Mouse (Mus musculus) lung, adult 2 months (tissue): Measurements from ENCODE around the gene Ryr2. TPM values are rescaled to one million over a fixed set of nuclear protein-coding genes. Genes with fewer than 3 reads are reported as not detected.

Experiments used
- DNase-seq: peaks from one replicate; pipeline ENCODE4 v3.0.0; 2022
- H3K4me1 ChIP-seq: fragments of 200-500 bp; 2 replicates; pipeline ENCODE4 v1.6.1; 2011; ENCODE audit warnings: low read length; ENCODE audit not compliant: control insufficient read depth, insufficient read depth
- H3K4me3 ChIP-seq: fragments of 200-500 bp; replicated peaks from 2 replicates; pipeline ENCODE3; 2011; ENCODE audit warnings: low read depth, mild to moderate bottlenecking, control low read depth, low read length; ENCODE audit errors: extremely low read depth
- CTCF ChIP-seq: fragments of 200-500 bp; IDR thresholded peaks from 2 replicates; pipeline ENCODE4 v1.5.1; 2011; ENCODE audit warnings: mild to moderate bottlenecking, low read length, control low read depth; ENCODE audit not compliant: insufficient read depth
- POLR2A ChIP-seq: fragments of 200-500 bp; IDR thresholded peaks from 2 replicates; pipeline ENCODE4 v1.6.1; 2011; ENCODE audit warnings: low read depth, mild to moderate bottlenecking, control low read depth, low read length, borderline replicate concordance; ENCODE audit errors: extremely low read depth
- WGBS: fragments of 180-500 bp; shearing (Covaris S2); methylation state at CpG from one replicate; pipeline ENCODE4 v1.1.7; 2018; 5-methylcytosine and 5-hydroxymethylcytosine counted together
- polyA plus RNA-seq: library from polyadenylated mRNA; depleted of rRNA; stranded (reverse); fragments of >200 nt; gene quantifications from 2 replicates; pipeline ENCODE4 v1.2.3, GENCODE M21; 2012

Ryr2 gene
- polyA plus RNA-seq, 1 experiment, result 4.1 TPM

DNA sequence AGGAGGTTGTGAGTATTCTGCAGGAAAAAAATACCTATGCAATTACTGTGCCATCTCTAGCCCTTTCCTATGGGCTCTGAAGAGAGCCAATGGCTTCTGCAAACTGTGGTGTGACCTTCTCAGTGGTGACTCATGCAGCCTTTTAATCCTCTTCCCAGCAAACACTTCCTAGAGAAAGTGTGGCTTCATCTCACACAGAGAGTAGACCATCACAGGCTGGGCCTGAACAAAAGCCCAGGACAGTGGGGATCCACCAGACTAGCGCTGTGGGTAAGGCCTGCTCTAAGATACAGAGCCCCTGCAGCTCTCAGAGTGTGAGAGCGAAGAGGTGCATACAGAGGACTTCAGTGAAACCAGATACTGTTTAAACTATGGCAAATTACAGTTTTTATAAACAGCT lies 325.7 kb downstream of the Ryr2 start:
- Histone ChIP-seq H3K4me1 (no peaks in the 10 kb centered on the region), H3K4me3 (no peak overlapping the region)
- TF ChIP-seq POLR2A, result no peak
- TF ChIP-seq CTCF, result no peak
- 61% methylated on average over 2 of the region's 2 CpGs for WGBS
- no peak for DNase-seq

DNA sequence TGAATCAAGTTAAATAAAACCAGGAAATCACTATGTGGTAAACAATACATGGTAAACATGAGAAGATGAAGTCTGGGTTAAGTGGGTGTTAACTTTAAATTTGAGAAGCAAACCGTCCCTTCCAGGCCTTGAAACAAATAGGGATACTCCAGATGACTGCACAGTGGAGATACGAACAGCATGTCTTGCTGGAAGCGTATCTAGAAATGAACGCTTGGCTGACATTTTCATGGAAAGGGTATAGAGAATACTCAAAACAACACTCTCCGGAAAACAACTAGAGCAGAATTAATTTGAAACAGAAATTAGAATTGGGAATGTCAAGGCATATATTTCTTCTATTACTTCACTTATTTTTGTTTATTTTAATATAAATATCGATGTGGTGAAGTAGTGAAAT lies 329.0 kb downstream of the Ryr2 start:
- no peaks in the 10 kb centered on the region for H3K4me1 ChIP-seq
- WGBS, result 82% methylated on average over 6 of the region's 6 CpGs
- TF ChIP-seq POLR2A (no peak), CTCF (no peak)
- H3K4me3 ChIP-seq, result no peak overlapping the region
- DNase-seq, result no peak

DNA sequence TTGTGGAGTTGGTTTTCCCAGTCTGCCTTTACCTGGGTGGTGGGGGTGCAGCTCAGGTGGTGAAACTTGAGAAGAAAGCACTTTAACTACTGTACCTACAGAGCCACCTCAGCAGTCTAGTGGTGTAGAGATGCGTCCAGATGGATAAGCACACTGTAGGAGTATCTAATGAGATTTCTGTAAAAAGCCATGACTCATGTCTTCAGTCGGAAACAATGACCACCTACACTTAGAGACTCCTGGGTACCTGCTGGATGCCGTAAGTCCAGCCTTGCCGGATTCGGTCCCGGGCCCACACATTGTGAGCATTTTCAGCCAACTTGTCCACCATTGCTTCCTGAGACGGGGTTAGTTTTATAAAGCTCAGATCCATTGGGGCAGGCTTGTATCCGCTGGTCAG lies 334.6 kb downstream of the Ryr2 start:
- TF ChIP-seq POLR2A (no peak), CTCF (no peak)
- DNase-seq, result no peak
- Histone ChIP-seq H3K4me3 (no peak overlapping the region), H3K4me1 (no peaks in the 10 kb centered on the region)
- WGBS, result 95% methylated on average over 8 of the region's 8 CpGs

DNA sequence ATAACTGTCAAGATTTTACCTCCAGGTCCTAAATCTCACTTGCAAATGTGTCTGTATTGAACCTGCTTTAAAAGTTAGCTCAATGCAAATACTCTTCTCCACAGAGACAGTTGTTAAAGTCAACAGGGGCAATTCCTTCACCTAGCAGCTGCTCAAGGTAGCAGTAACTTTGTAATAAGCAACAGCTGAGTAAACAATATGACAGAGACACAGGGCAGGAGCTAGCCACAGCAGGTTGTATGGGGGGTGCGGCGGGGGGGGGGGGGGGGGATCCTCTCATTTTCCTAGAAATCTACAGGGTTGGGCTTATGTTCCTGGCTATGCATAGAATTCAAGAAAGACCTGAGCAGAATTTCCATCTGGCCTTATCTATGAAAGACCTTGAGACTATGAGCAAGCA lies 339.8 kb downstream of the Ryr2 start:
- no peak for DNase-seq
- TF ChIP-seq CTCF, result no peak
- no peak for TF ChIP-seq POLR2A
- H3K4me3 ChIP-seq, result no peak overlapping the region
- 79% methylated on average over 2 of the region's 2 CpGs for WGBS
- H3K4me1 ChIP-seq, result no peaks in the 10 kb centered on the region

DNA sequence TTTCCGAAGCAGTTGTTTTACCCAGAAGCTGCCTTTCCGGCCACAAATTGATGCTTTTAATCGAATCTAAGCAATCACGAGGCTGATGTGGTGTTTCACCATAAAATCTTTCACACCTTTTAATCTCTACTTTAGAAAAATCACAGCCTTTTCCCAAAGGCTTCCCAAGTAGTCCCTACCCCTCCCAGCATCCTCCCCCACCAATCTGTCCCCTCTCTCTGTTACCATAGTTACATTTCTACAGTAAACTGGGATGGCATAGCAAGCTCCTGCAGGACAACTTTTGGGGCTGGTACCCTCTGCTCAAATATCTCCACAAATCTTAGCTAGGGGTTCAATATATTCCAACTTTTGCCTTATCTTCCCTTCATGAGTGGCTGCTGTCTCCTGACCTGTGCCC lies 342.8 kb downstream of the Ryr2 start:
- Histone ChIP-seq H3K4me1 (no peaks in the 10 kb centered on the region), H3K4me3 (no peak overlapping the region)
- TF ChIP-seq POLR2A (no peak), CTCF (no peak)
- no peak for DNase-seq
- 79% methylated on average over 4 of the region's 4 CpGs for WGBS

DNA sequence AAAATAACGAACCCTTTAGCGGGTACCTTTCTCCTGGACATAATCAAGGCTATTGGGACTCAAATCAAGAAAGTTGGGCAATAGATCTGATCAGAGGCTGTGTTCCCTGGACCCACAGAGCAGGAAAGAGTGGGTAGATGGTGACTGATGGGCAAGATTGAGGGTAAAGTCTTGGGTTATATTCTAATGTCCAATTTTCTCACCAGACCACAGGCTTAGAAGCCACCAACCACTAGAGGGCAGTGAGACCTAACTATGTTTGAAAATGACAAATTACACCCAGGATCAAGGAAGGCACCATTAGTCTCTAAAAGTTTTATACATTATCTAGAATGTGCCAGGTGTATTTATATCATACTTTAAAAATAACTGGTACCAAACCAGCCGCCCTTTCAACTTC lies 343.6 kb downstream of the Ryr2 start:
- WGBS, result 50% methylated on average over 3 of the region's 3 CpGs
- Histone ChIP-seq H3K4me1 (no peaks in the 10 kb centered on the region), H3K4me3 (no peak overlapping the region)
- no peak for DNase-seq
- TF ChIP-seq CTCF (peak; percentile 32; the same call in 1 of the 2 replicates), POLR2A (no peak)

DNA sequence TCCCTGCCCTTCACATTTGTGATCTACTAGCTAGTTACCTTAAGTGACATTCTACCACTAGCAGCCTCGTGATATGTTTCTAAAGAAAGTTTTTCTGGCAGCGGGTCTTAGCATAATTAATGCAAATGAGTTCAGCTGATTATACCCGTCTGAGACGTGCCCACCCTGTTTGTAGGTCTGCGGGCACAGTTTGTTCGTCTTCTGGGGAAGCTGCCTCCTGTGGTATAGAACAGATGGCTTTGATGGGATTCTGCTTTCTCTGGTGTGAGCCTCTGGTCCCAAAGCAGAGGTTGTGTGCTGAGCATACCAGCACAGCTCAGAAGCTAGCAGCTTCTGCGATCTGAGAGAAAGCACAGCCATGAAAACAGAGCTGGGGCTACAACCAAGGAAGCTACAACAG lies 348.9 kb downstream of the Ryr2 start:
- no peak overlapping the region for H3K4me3 ChIP-seq
- no peak for TF ChIP-seq POLR2A
- 75% methylated on average over 7 of the region's 7 CpGs for WGBS
- no peaks in the 10 kb centered on the region for H3K4me1 ChIP-seq
- no peak for DNase-seq

DNA sequence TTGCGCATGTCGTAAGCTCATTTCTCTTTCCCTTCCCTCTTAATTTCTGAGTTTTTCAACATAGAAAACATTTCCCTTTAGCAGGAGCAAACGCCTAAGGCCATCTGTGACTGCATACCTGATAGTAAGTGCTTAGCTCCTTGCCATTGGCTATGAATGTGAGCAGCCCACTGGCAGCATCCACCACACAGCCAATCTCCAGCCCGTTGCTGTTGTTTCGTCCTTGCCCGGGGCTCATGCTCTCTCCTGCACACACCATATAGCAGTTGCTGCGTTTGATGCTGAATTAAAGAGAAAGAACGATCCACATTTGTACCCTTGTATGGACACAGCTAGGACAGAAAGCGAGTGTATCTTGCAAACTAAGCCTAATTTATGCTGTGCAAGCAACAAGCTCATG lies 361.3 kb downstream of the Ryr2 start:
- DNase-seq, result no peak
- TF ChIP-seq POLR2A (no peak), CTCF (no peak)
- Histone ChIP-seq H3K4me1 (no peaks in the 10 kb centered on the region), H3K4me3 (no peak overlapping the region)
- 85% methylated on average over 9 of the region's 9 CpGs for WGBS

DNA sequence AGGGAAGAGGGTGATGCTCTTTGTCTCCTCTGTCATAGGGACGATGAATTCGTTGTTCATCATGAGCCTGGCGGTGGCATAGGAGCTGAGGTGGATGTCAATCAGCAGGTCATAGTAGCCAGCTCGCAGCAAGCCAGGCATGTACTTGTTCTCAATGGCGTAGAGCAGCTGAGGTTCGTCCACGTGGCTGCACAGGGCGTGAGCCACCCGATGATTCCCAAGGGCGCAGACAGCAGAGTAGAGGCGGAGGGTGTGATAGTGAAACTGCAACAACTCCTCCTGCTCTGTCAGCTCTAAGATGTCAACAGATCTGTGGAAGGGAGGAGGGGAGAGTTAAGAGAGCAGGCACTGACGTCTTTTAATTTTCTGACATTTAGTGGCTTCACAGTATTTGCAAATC lies 368.5 kb downstream of the Ryr2 start:
- TF ChIP-seq CTCF, result no peak
- TF ChIP-seq POLR2A, result no peak
- no peaks in the 10 kb centered on the region for H3K4me1 ChIP-seq
- WGBS, result 83% methylated on average over 12 of the region's 12 CpGs
- no peak overlapping the region for H3K4me3 ChIP-seq
- no peak for DNase-seq

DNA sequence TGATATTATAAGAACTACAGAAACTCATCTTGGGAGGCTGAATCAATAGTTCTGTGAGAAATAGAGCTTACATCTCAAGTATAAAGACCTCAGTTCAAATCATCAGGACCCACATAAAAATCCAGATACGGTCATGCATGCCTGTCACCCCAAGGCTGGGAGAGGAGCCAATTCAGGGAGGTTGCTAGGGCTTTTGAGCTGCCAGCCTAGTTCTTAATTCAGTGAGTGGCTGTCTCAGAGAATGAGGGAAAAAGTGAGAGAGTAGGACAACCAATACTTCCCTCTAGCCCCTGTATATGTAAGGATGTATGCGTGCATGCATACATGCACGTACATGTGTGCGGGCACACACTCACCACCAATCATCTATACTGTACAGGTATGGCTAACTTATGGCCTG lies 390.5 kb downstream of the Ryr2 start:
- Histone ChIP-seq H3K4me1 (no peaks in the 10 kb centered on the region), H3K4me3 (no peak overlapping the region)
- DNase-seq, result no peak
- TF ChIP-seq POLR2A, result no peak
- no peak for TF ChIP-seq CTCF
- 92% methylated on average over 4 of the region's 4 CpGs for WGBS
